Mouse (Mus musculus): Measurements from ENCODE around the gene Pxdn. TPM values are rescaled to one million over a fixed set of nuclear protein-coding genes. Genes with fewer than 3 reads are reported as not detected.

Pxdn gene
- polyA plus RNA-seq, 1 experiment from 2014 or later: 71.4 TPM

GRCm38 (mm10) chr12:29958637-29959036 is 21.2 kb downstream of the Pxdn start:
- H3K4me3 ChIP-seq: no peak overlapping the region
- peaks cover 38% of the 10 kb centered on the region for H3K4me1 ChIP-seq (replicated peaks)
- WGBS: 81% methylated on average over 5 of the region's 5 CpGs
- H3K27me3 ChIP-seq (ENCODE audit: insufficient read depth, poor library complexity, severe bottlenecking): no peaks in the 10 kb centered on the region
- H3K27ac ChIP-seq: no peak overlapping the region
- H3K36me3 ChIP-seq: peaks cover 16% of the 10 kb centered on the region
- no peaks in the 10 kb centered on the region for H3K9me3 ChIP-seq
- no peak for DNase-seq (ENCODE audit: low spot score)

- H3K27me3 ChIP-seq (ENCODE audit: insufficient read depth, poor library complexity, severe bottlenecking): no peaks in the 10 kb centered on the region
- peaks cover 33% of the 10 kb centered on the region for H3K36me3 ChIP-seq
- H3K9me3 ChIP-seq: no peaks in the 10 kb centered on the region
- no peak for DNase-seq (ENCODE audit: low spot score)
- WGBS: 95% methylated on average over 1 of the region's 1 CpGs
- H3K4me1 ChIP-seq (replicated peaks): peaks cover 24% of the 10 kb centered on the region
- H3K27ac ChIP-seq: peak overlapping the region; percentile 6; the same call in 1 of the 2 replicates
- no peak overlapping the region for H3K4me3 ChIP-seq
Observed at GRCm38 (mm10) chr12:29961041-29961440, 23.6 kb downstream of the Pxdn start.

GRCm38 (mm10) chr12:29965016-29965415 is 27.6 kb downstream of the Pxdn start:
- Histone ChIP-seq H3K9me3 (0 out of 2 replicates have a peak, but pooled peaks cover 2% of the 10 kb centered on the region), H3K4me1 (replicated peaks) (peaks cover 15% of the 10 kb centered on the region), H3K27me3 (ENCODE audit: insufficient read depth, poor library complexity, severe bottlenecking) (no peaks in the 10 kb centered on the region), H3K27ac (no peak overlapping the region), H3K36me3 (peaks cover 37% of the 10 kb centered on the region), H3K4me3 (no peak overlapping the region)
- no peak for DNase-seq (ENCODE audit: low spot score)
- 93% methylated on average over 6 of the region's 6 CpGs for WGBS

GRCm38 (mm10) chr12:29971795-29972464 is 34.5 kb downstream of the Pxdn start:
- 88% methylated on average over 7 of the region's 7 CpGs for WGBS
- H3K27me3 ChIP-seq (ENCODE audit: insufficient read depth, poor library complexity, severe bottlenecking): no peaks in the 10 kb centered on the region
- DNase-seq (ENCODE audit: low spot score): no peak
- H3K27ac ChIP-seq: no peak overlapping the region
- peaks cover 39% of the 10 kb centered on the region for H3K36me3 ChIP-seq
- no peaks in the 10 kb centered on the region for H3K4me1 ChIP-seq (replicated peaks)
- H3K9me3 ChIP-seq: 0 out of 2 replicates have a peak, but pooled peaks cover 2% of the 10 kb centered on the region
- no peak overlapping the region for H3K4me3 ChIP-seq

GRCm38 (mm10) chr12:29972533-29972932 is 35.1 kb downstream of the Pxdn start:
- H3K36me3 ChIP-seq: peaks cover 42% of the 10 kb centered on the region
- H3K27me3 ChIP-seq (ENCODE audit: insufficient read depth, poor library complexity, severe bottlenecking): no peaks in the 10 kb centered on the region
- no peaks in the 10 kb centered on the region for H3K4me1 ChIP-seq (replicated peaks)
- no peak for DNase-seq (ENCODE audit: low spot score)
- H3K27ac ChIP-seq: no peak overlapping the region
- WGBS: 84% methylated on average over 6 of the region's 6 CpGs
- H3K4me3 ChIP-seq: no peak overlapping the region
- 0 out of 2 replicates have a peak, but pooled peaks cover 2% of the 10 kb centered on the region for H3K9me3 ChIP-seq

GRCm38 (mm10) chr12:29980076-29980475 is 42.7 kb downstream of the Pxdn start:
- Histone ChIP-seq H3K27ac (no peak overlapping the region), H3K4me1 (replicated peaks) (no peaks in the 10 kb centered on the region), H3K27me3 (ENCODE audit: insufficient read depth, poor library complexity, severe bottlenecking) (no peaks in the 10 kb centered on the region), H3K9me3 (no peaks in the 10 kb centered on the region), H3K4me3 (no peak overlapping the region), H3K36me3 (peaks cover 99% of the 10 kb centered on the region)
- 86% methylated on average over 8 of the region's 8 CpGs for WGBS
- no peak for DNase-seq (ENCODE audit: low spot score)

- Histone ChIP-seq H3K27ac (no peak overlapping the region), H3K4me1 (replicated peaks) (no peaks in the 10 kb centered on the region), H3K36me3 (peaks cover 99% of the 10 kb centered on the region), H3K4me3 (no peak overlapping the region), H3K9me3 (no peaks in the 10 kb centered on the region), H3K27me3 (ENCODE audit: insufficient read depth, poor library complexity, severe bottlenecking) (no peaks in the 10 kb centered on the region)
- WGBS: 93% methylated on average over 7 of the region's 7 CpGs
- DNase-seq (ENCODE audit: low spot score): no peak
Observed at GRCm38 (mm10) chr12:29981722-29982293, 44.4 kb downstream of the Pxdn start.

GRCm38 (mm10) chr12:29983190-29983589 is 45.8 kb downstream of the Pxdn start:
- 97% methylated on average over 9 of the region's 9 CpGs for WGBS
- H3K4me3 ChIP-seq: no peak overlapping the region
- no peaks in the 10 kb centered on the region for H3K4me1 ChIP-seq (replicated peaks)

GRCm38 (mm10) chr12:29985126-29985525 is 47.7 kb downstream of the Pxdn start:
- H3K27ac ChIP-seq: no peak overlapping the region
- no peak overlapping the region for H3K4me3 ChIP-seq
- no peaks in the 10 kb centered on the region for H3K9me3 ChIP-seq
- H3K36me3 ChIP-seq: peaks cover 98% of the 10 kb centered on the region
- H3K4me1 ChIP-seq (replicated peaks): no peaks in the 10 kb centered on the region
- no peak for DNase-seq (ENCODE audit: low spot score)
- no peaks in the 10 kb centered on the region for H3K27me3 ChIP-seq (ENCODE audit: insufficient read depth, poor library complexity, severe bottlenecking)
- WGBS: 92% methylated on average over 6 of the region's 6 CpGs

More at GRCm38 (mm10) chr12:29983190-29983589, 45.8 kb downstream of the Pxdn start:
- Histone ChIP-seq H3K36me3 (peaks cover 100% of the 10 kb centered on the region), H3K27me3 (ENCODE audit: insufficient read depth, poor library complexity, severe bottlenecking) (no peaks in the 10 kb centered on the region), H3K27ac (no peak overlapping the region), H3K9me3 (no peaks in the 10 kb centered on the region)
- DNase-seq (ENCODE audit: low spot score): no peak

- Histone ChIP-seq H3K4me3 (no peak overlapping the region), H3K9me3 (no peaks in the 10 kb centered on the region), H3K36me3 (peaks cover 98% of the 10 kb centered on the region), H3K27me3 (ENCODE audit: insufficient read depth, poor library complexity, severe bottlenecking) (no peaks in the 10 kb centered on the region), H3K27ac (no peak overlapping the region), H3K4me1 (replicated peaks) (no peaks in the 10 kb centered on the region)
- DNase-seq (ENCODE audit: low spot score): no peak
- WGBS: 94% methylated on average over 10 of the region's 10 CpGs
Observed at GRCm38 (mm10) chr12:29986241-29986640, 48.8 kb downstream of the Pxdn start.

GRCm38 (mm10) chr12:29998895-29999294 is 61.5 kb downstream of the Pxdn start:
- no peaks in the 10 kb centered on the region for H3K27me3 ChIP-seq (ENCODE audit: insufficient read depth, poor library complexity, severe bottlenecking)
- DNase-seq (ENCODE audit: low spot score): no peak
- H3K4me3 ChIP-seq: no peak overlapping the region
- H3K36me3 ChIP-seq: peaks cover 98% of the 10 kb centered on the region
- H3K27ac ChIP-seq: no peak overlapping the region
- WGBS: 93% methylated on average over 5 of the region's 5 CpGs
- H3K4me1 ChIP-seq (replicated peaks): no peaks in the 10 kb centered on the region
- H3K9me3 ChIP-seq: no peaks in the 10 kb centered on the region

GRCm38 (mm10) chr12:30001951-30002350 is 64.5 kb downstream of the Pxdn start:
- Histone ChIP-seq H3K36me3 (peaks cover 95% of the 10 kb centered on the region), H3K4me3 (no peak overlapping the region), H3K27ac (no peak overlapping the region), H3K9me3 (no peaks in the 10 kb centered on the region), H3K27me3 (ENCODE audit: insufficient read depth, poor library complexity, severe bottlenecking) (no peaks in the 10 kb centered on the region), H3K4me1 (replicated peaks) (no peaks in the 10 kb centered on the region)
- 94% methylated on average over 16 of the region's 16 CpGs for WGBS
- DNase-seq (ENCODE audit: low spot score): no peak

- no peak overlapping the region for H3K27ac ChIP-seq
- H3K4me3 ChIP-seq: no peak overlapping the region
- H3K36me3 ChIP-seq: peaks cover 97% of the 10 kb centered on the region
- no peak for DNase-seq (ENCODE audit: low spot score)
- 81% methylated on average over 14 of the region's 14 CpGs for WGBS
- no peaks in the 10 kb centered on the region for H3K9me3 ChIP-seq
- no peaks in the 10 kb centered on the region for H3K4me1 ChIP-seq (replicated peaks)
- H3K27me3 ChIP-seq (ENCODE audit: insufficient read depth, poor library complexity, severe bottlenecking): no peaks in the 10 kb centered on the region
Observed at GRCm38 (mm10) chr12:30003680-30004364, 66.4 kb downstream of the Pxdn start.
